Mouse (Mus musculus) monocyte, adult 2 months (primary cell): Measurements from ENCODE around the gene Pfn3.

ENCODE experiments used
- DNase-seq, 2 experiments: peaks; one replicate each; pipeline ENCODE4 v3.0.0; 2022; ENCODE audit warnings: low spot score in 2 of 2, low read depth in 1 of 2

Gene Pfn3

DNA sequence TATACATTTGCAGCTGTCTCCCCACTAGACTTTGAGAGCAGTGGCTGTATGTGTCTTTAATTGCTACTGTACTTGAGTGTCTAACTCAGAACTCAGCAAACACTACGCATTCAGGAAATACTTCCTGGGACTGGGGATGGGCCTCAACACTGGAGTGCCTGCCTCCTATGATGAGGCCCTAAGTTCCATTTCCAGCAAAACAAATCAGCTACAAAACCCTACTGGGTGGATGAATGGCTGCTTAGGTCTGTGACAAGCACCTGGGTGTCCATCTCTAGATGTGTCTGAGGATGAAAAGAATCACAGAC is 15.0 kb downstream of the Pfn3 start:
- no peak for DNase-seq

- DNase-seq = no peak
Observed at GRCm38 (mm10) chr13:55399300-55400038, 15.6 kb downstream of the Pfn3 start.

- no peak for DNase-seq
Observed at GRCm38 (mm10) chr13:55398088-55398487, 16.9 kb downstream of the Pfn3 start, which contains the start of gene Slc34a1. Slc34a1 (plus strand) TSS chr13:55398187.

DNA sequence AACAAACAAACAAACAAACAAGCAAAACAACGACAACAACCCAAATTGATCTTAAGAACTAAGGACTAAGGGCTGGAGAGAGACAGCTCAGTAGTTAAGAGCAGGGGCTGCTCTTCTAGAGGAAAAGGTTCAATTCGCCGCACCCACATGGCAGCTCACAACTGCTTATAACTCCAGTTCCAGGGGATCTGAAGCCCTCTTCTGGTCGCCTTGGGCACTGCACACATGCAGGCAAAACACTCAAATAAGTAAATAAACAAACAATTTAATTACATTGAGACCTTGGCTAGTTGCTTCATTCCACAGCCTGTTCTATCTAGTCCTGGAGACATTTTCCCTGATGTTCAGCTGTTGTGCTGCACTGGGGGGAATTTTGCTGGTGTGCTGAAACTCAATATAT is 22.1 kb downstream of the Pfn3 start:
- no peak for DNase-seq

DNA sequence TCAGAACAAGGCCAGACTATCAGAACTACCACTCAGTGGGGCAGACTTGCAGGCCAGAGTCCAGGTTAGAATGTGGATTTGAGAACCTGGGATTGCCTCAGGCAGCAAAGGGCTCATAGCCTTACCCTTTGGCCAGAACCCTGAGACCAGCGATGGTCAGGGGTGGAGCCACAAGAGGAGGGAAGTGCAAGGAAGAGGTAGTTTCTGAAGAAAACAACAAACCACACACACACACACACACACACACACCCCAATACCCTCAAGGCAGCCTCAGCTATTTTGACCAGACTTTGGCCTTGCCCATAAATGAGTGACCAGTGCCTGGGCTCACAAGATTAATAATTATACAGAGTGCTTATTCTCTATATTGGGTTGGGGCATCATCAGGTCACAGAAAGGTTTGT is 23.4 kb downstream of the Pfn3 start:
- DNase-seq = no peak

GRCm38 (mm10) chr13:55390644-55391043 is 24.4 kb downstream of the Pfn3 start:
- DNase-seq = no peak

DNA sequence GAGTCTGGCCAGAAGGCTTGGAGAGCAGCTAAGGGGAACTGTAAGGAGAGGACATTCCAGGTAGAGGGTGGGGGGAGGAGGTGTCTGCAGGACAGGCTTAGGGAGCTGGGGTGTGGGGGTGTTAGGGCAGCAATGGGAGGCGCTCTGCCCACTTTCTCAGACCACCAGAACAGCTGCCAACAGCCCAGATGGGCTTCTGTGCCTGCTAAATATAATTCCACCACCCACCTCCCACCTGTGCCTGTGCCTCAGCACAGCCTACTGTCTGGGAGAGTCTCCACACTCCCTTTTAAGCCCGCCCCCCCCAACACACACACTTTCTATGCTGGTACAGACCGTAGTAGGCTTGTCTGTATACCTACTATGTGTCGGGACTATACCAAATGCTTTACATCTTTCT is 33.2 kb downstream of the Pfn3 start:
- no peak for DNase-seq

DNA sequence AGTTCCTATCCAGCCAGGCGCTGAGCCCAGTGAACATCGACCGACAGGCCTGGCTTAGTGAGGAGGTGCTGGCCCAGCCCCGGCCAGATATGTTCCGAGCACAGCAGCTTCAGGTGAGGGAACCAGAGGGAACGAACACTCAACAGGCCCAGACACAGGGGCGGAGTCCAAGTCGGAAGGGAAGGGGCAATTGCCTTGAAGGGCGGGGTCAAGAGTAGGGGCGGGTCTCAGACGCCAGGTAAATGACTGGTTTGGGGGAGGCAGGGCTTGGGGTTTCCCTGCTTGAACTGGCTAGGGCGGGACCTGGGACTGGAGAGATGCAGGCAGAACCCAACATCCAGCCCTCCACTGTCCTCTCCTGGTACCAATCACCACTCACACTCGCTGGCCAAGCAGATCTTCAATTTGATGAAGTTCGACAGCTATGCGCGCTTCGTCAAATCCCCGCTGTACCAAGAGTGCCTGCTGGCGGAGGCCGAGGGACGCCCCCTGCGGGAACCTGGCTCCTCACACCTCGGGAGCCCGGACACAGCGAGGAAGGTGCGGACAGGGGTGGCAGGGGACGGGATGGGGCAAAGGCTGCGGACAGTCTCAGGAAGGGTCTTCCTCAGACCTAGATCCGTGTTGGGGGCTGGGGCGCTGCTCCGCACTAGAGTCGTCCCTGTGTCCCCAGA is 36.0 kb downstream of the Pfn3 start:
- DNase-seq = no peak

DNA sequence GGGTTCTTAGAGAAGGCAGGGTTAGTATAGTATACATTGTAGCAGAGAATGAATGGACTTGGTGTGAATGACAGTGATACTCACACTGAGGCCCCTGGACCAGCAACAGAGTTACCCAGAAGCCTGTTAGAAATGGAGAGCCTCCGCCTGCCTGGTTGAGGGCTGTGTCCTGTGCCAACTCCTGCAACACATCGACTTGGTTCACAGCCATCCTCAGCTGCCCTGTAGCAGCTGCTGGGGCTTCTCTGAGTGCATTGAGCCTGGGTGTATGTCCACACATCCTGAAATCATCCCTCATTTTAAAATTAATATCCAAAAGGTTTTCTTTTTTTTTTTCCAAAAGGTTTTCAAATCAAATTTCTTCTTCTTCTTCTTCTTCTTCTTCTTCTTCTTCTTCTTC is 39.2 kb downstream of the Pfn3 start:
- no peak for DNase-seq

GRCm38 (mm10) chr13:55374206-55374924 is 40.7 kb downstream of the Pfn3 start:
- no peak for DNase-seq

DNA sequence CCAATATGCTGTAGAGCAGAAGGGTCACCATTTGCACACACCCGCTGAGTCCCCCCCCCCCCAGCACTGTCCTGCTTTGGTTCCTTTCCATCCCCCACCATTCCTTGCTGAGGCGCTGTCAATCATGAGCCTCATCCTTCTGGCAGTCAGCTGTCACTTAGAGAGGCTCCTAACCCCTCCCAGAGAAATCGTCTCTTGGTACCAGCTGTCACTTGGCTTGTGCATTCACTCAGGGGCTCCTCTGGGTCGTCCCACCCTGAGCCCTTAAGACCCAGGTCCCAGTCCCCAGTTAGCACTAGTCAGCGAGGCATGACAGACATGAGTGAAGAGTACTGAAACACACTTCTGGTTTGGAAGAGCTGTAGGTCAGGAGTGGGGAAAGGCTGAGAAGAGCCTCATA is 43.3 kb downstream of the Pfn3 start:
- DNase-seq = no peak

DNA sequence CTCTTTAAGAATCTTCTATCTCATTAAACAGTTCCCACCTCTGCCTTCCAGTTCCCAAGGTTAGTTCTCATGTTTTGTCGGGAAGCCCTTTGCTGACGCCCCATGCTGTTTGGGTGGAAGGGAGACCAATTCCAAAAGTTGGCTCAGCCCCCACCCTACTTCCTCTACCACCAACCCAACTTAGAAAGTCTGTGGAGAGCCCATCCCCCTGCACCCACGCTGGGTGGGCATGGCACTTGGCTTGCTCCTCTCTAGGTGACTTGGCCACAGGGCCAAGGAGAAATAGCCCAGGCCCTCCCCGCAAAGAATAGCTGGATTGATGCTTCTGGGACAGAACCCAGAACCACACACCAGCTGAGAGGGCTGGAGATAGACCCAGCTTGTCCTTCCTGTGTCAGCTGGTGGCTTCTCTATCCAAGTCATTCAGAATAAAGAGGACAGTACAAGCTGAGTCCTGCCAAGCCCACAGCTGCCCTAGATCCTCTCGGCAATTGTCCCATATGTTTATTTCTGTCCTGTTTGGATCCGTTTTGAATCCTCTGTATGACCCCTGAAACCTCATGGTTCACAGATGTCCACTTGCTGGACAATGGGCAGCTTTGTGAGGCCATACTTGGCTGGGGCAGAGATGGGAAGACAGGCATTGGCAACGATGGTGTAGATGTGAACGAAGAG is 43.9 kb downstream of the Pfn3 start:
- no peak for DNase-seq

DNA sequence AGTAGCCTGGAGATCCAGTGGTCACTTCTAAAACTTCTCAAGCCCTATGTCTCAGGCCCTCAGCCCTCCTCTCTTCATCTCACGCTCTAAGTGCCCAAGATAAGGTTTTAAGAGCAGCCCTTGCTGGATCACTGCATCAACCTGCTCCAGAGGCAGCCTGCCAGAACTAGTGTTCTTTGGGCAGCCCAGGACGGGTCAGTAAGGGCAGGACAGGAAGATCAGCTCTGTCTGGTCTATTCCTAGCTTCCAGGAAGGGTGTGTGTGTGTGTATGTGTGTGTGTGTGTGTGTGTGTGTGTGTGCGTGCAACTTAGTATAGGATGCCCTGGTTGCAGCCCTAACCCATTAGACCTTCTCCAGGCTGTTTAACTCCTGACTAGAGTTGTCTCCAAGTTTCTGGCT is 44.8 kb downstream of the Pfn3 start:
- DNase-seq = no peak

GRCm38 (mm10) chr13:55369531-55370114 is 45.4 kb downstream of the Pfn3 start, which contains the start of gene Rgs14:
Rgs14 (plus strand) TSS chr13:55369732.
- DNase-seq = peak; percentile 43 to 50

DNA sequence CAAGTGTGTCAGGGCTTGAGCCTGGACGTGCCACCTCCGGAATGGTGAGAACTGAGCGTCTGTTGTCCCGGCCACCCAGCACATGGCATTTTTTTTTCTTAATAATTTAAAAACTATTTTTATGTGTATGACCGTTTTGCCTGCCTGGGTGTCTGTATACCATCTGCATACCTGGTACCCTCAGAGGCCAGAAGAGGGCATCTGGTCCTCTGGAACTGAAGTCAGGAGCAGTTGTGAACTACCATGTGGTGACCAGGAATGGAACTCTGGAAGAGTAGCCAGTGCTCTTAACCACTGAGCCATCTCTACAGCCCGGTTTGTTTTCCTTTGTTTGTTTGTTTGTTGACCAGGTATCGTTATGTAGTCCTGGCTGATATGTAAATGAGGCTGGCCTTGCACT is 46.6 kb downstream of the Pfn3 start:
- DNase-seq = no peak
